ENCODE assay signal across 17 mouse cellular contexts in genomic region chr17:65656076-65656475, GRCm38 (mm10). TPM values are rescaled to one million over a fixed set of nuclear protein-coding genes. Genes with fewer than 3 reads are reported as not detected.
"Had no signal": no experiment of that assay in that cellular context is flagged by ENCODE, and none has a peak within 500 bp of the region (broad histone marks: within the 10 kb centered on the region; RNA-seq: fewer than 3 reads in every experiment).

No protein-coding gene starts in this region.

- H3K4me2 ChIP-seq: neural tube, embryonic 15.5 days had no signal

- H3K9ac ChIP-seq: neural tube, embryonic 15.5 days had no signal

- H3K27ac ChIP-seq: layer of hippocampus, adult 2 months; macrophage; neural tube, embryonic 15.5 days; stomach, postnatal 0 days had no signal

- ATAC-seq: intestine, embryonic 16.5 days had no signal

- H3K4me1 ChIP-seq: neural tube, embryonic 15.5 days had no signal

- DNase-seq: kidney, postnatal 10 days; kidney, postnatal 4 days; left cerebral cortex, postnatal 4 days; lung, adult 2 months; midbrain, embryonic 14.5 days; right cerebral cortex, adult 18-20 months; right cerebral cortex, postnatal 25 days; thymus, postnatal 36 days had no signal

- H3K4me3 ChIP-seq: layer of hippocampus, adult 2 months; myocyte; neural tube, embryonic 15.5 days had no signal

- H3K27me3 ChIP-seq: neural tube, embryonic 15.5 days had no signal

- H3K9me3 ChIP-seq: neural tube, embryonic 15.5 days had no signal

RNA-seq across cellular contexts. Expression of gene Txndc2, which starts 14.1 kb away (rescaled TPM):
- total RNA-seq: layer of hippocampus, adult 2 months; left cerebral cortex, adult 18-20 months had no signal
- polyA plus RNA-seq: intestine, embryonic 16.5 days; kidney, embryonic 14.5 days; small intestine, adult 2 months; stomach, postnatal 0 days had no signal
